Mouse (Mus musculus) kidney, adult 10 weeks (tissue): ENCODE data around the gene Ankrd13d. TPM values are rescaled to one million over a fixed set of nuclear protein-coding genes. Genes with fewer than 3 reads are reported as not detected.

ENCODE experiments used
- polyA plus RNA-seq: library from polyadenylated mRNA; stranded (reverse); fragments of 350-450 nt; fragmentation: Illumina TruSeq; extraction: RNeasy Lipid Tissue Mini Kit (QIAGEN cat#74804); gene quantifications from one replicate; pipeline ENCODE4 v1.2.3, GENCODE M21; 2014; ENCODE audit warnings: low read depth, low replicate concordance

The Ankrd13d gene
- not detected for polyA plus RNA-seq

GRCm38 (mm10) chr19:4282898-4283553 lies at the start of gene Ankrd13d:
Gene Ankrd13d, minus strand, starts transcription at chr19:4283137.

GRCm38 (mm10) chr19:4306190-4306577 lies 23.2 kb upstream of the Ankrd13d start, which contains the start of gene Grk2:
Gene Grk2, minus strand, starts transcription at chr19:4306222.

GRCm38 (mm10) chr19:4268566-4269361 lies 14.2 kb downstream of the Ankrd13d start, which contains the start of gene Ssh3:
Gene Ssh3, minus strand, starts transcription at chr19:4269180.

DNA sequence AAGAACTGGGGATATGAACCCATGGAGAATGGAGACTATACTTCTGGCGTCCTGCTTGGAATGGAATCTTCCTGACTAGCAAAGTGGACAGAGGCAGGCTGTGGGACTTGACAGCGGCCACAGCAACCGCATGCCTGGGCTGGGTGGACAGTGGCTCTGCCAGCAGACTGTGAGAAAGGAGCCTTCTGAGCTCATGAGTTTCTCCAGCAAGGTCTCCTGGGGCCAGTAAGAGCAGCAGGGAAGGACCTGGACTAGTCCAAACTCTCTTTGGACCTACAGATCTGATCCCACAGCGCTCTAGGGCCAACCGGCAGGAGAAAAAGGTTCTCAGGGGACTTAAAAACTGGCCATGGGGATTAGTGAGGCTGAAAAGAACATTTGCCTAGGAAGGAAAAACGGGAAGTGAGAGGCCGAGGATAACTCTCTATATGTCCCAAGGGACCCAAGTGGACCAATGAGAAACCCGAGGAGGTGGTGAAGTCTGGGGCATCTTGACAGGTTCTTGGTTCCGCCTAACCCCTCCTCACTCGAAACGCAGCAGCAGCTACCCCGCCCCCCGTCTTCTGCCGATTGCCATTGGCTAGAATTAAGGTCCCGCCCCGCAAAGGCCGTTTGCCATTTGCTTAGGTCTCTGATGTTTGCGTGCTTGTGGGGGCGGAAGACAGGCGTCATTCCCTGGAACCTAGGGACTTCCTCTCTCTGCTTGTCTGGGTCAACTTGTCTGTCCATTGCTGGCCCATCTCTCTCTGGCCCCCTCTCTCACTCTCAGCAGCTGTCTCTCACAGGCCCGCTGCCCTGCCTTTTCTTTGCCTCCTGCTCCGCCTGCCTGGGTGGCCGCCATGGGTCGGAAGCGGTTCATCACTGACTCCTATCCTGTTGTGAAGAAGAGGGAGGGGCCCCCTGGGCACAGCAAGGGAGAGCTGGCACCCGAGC lies 51.4 kb downstream of the Ankrd13d start, which contains the start of gene Pold4:
TSS of gene Pold4 (plus strand) at position 647 of the 933 bp plus-strand sequence.

Other genes starting within 250 kb of the Ankrd13d start
- 14.6 TPM for gene Gstp1, start 245.2 kb downstream of the Ankrd13d start, polyA plus RNA-seq
- gene Gstp2, start 237.1 kb downstream of the Ankrd13d start, polyA plus RNA-seq = 10.1 TPM
- gene Gstp3, start 223.6 kb downstream of the Ankrd13d start, polyA plus RNA-seq = not detected
- not detected for gene Cabp2, start 201.6 kb downstream of the Ankrd13d start, polyA plus RNA-seq
- gene Cdk2ap2, start 186.0 kb downstream of the Ankrd13d start, polyA plus RNA-seq = 0.73 TPM
- gene Pitpnm1, start 183.1 kb downstream of the Ankrd13d start, polyA plus RNA-seq = 0.20 TPM
- 1.3 TPM for gene Aip, start 157.3 kb downstream of the Ankrd13d start, polyA plus RNA-seq
- not detected for gene Gpr152, start 143.3 kb downstream of the Ankrd13d start, polyA plus RNA-seq
- gene Cabp4, start 139.1 kb downstream of the Ankrd13d start, polyA plus RNA-seq = not detected
- gene Coro1b, start 134.5 kb downstream of the Ankrd13d start, polyA plus RNA-seq = 9.0 TPM
- gene Ptprcap, start 129.5 kb downstream of the Ankrd13d start, polyA plus RNA-seq = 2.3 TPM
- gene Rps6kb2, start 119.8 kb downstream of the Ankrd13d start, polyA plus RNA-seq = 2.2 TPM
- gene Carns1, start 107.7 kb downstream of the Ankrd13d start, polyA plus RNA-seq = 0.49 TPM
- not detected for gene Tbc1d10c, start 91.9 kb downstream of the Ankrd13d start, polyA plus RNA-seq
- gene Ppp1ca, start 91.1 kb downstream of the Ankrd13d start, polyA plus RNA-seq = 97.3 TPM
- 1.5 TPM for gene Rad9a, start 81.5 kb downstream of the Ankrd13d start, polyA plus RNA-seq
- 0.16 TPM for gene Clcf1, start 68.9 kb downstream of the Ankrd13d start, polyA plus RNA-seq
- gene AC109138.7, start 68.8 kb downstream of the Ankrd13d start, polyA plus RNA-seq = not detected
- gene Pold4, start 51.2 kb downstream of the Ankrd13d start, polyA plus RNA-seq = not detected
- 1.7 TPM for gene Ssh3, start 14.0 kb downstream of the Ankrd13d start, polyA plus RNA-seq
- 11.2 TPM for gene Grk2, start 23.1 kb upstream of the Ankrd13d start, polyA plus RNA-seq
- gene Kdm2a, start 115.1 kb upstream of the Ankrd13d start, polyA plus RNA-seq = 50.5 TPM
- 3.3 TPM for gene Rhod, start 156.3 kb upstream of the Ankrd13d start, polyA plus RNA-seq
- gene Syt12, start 194.3 kb upstream of the Ankrd13d start, polyA plus RNA-seq = 0.40 TPM
- 0.81 TPM for gene 2010003K11Rik, start 215.4 kb upstream of the Ankrd13d start, polyA plus RNA-seq
- gene Pcx, start 227.3 kb upstream of the Ankrd13d start, polyA plus RNA-seq = 2.8 TPM